Mouse (Mus musculus) CH12.LX (cell line): ENCODE results near the gene Cacna2d2. TPM values are rescaled to one million over a fixed set of nuclear protein-coding genes. Genes with fewer than 3 reads are reported as not detected.
A peak's percentile ranks its signal among the peaks of the same experiment; 100 is the strongest.

Experiments
- DNase-seq: peaks from one replicate; pipeline ENCODE4 v3.0.0-alpha.2; 2013; ENCODE audit errors: extremely low read depth
- H3K27ac ChIP-seq: 2 replicates; pipeline ENCODE4 v1.5.1; 2012; ENCODE audit warnings: low read depth, mild to moderate bottlenecking, control low read depth, moderate library complexity; ENCODE audit not compliant: insufficient read depth
- H3K27me3 ChIP-seq: replicated peaks from 2 replicates; pipeline ENCODE3; 2012; ENCODE audit warnings: inconsistent platforms
- H3K36me3 ChIP-seq, 2 experiments: replicated peaks in 1 of 2; 2 replicates each; pipeline versions ENCODE3 to v1.6.1; 2012; ENCODE audit warnings: inconsistent platforms in 1 of 2, low read length in 1 of 2, mild to moderate bottlenecking in 1 of 2, mixed read lengths in 1 of 2, moderate library complexity in 1 of 2; ENCODE audit not compliant: control insufficient read depth in 1 of 2, insufficient read depth in 1 of 2
- H3K4me1 ChIP-seq, 2 experiments: 2 replicates each; pipeline ENCODE4 v1.6.1; 2012; ENCODE audit warnings: inconsistent platforms in 1 of 2, moderate library complexity in 1 of 2; ENCODE audit not compliant: insufficient read depth in 2 of 2, control insufficient read depth in 1 of 2
- H3K4me2 ChIP-seq: 2 replicates; pipeline ENCODE4 v1.6.1; 2012; ENCODE audit warnings: low read depth, mild to moderate bottlenecking, control low read depth; ENCODE audit not compliant: poor library complexity, insufficient read depth, severe bottlenecking
- H3K4me3 ChIP-seq, 3 experiments: fragments of 150-350 bp in 1 of 3; sonication (generic) in 1 of 3; replicated peaks in 1 of 3; 2 replicates each; pipeline versions ENCODE3 to v1.5.1; 2011 to 2012; ENCODE audit warnings: low read depth in 2 of 3, low read length in 2 of 3, mild to moderate bottlenecking in 2 of 3, moderate library complexity in 2 of 3, control low read depth in 1 of 3, improper control_type of control experiment in 1 of 3, inconsistent platforms in 1 of 3, mixed read lengths in 1 of 3; ENCODE audit not compliant: poor library complexity in 1 of 3
- H3K79me2 ChIP-seq: replicated peaks from 2 replicates; pipeline ENCODE4 v1.6.1; 2012; ENCODE audit warnings: mild to moderate bottlenecking, moderate library complexity; ENCODE audit not compliant: control insufficient read depth, poor library complexity, insufficient read depth, severe bottlenecking; ENCODE audit errors: extremely low read depth
- H3K9ac ChIP-seq: 2 replicates; pipeline ENCODE4 v1.6.1; 2012; ENCODE audit warnings: low read depth, mild to moderate bottlenecking, control low read depth, moderate library complexity; ENCODE audit not compliant: insufficient read depth
- H3K9me3 ChIP-seq: replicated peaks from 2 replicates; pipeline ENCODE3; 2012; ENCODE audit warnings: low read length, inconsistent platforms, mixed read lengths
- CHD2 ChIP-seq: IDR thresholded peaks from 2 replicates; pipeline ENCODE4 v1.6.1; 2011; ENCODE audit warnings: low read length, improper control_type of control experiment
- E2F4 ChIP-seq: IDR thresholded peaks from 2 replicates; pipeline ENCODE4 v1.6.1; 2011; ENCODE audit warnings: low read depth, low read length, improper control_type of control experiment; ENCODE audit not compliant: insufficient replicate concordance
- GABPA ChIP-seq: IDR thresholded peaks from 2 replicates; pipeline ENCODE4 v1.6.1; 2012; ENCODE audit warnings: low read depth, low read length, improper control_type of control experiment, inconsistent platforms; ENCODE audit not compliant: insufficient replicate concordance
- JUN ChIP-seq: IDR thresholded peaks from 2 replicates; pipeline ENCODE4 v1.6.1; 2011; ENCODE audit warnings: low read depth, mild to moderate bottlenecking, low read length, improper control_type of control experiment, moderate library complexity; ENCODE audit not compliant: insufficient read depth
- MAX ChIP-seq: IDR thresholded peaks from 2 replicates; pipeline ENCODE4 v1.6.1; 2011; ENCODE audit warnings: low read length, improper control_type of control experiment
- MEF2A ChIP-seq: IDR thresholded peaks from 2 replicates; pipeline ENCODE4 v1.6.1; 2014; ENCODE audit warnings: low read depth, mild to moderate bottlenecking, inconsistent platforms, low read length, improper control_type of control experiment, borderline replicate concordance
- NELFE ChIP-seq: IDR thresholded peaks from 2 replicates; pipeline ENCODE4 v1.6.1; 2011; ENCODE audit warnings: low read depth, low read length, improper control_type of control experiment
- UBTF ChIP-seq: IDR thresholded peaks from 2 replicates; pipeline ENCODE4 v1.6.1; 2012; ENCODE audit warnings: low read depth, mild to moderate bottlenecking, inconsistent platforms, low read length, improper control_type of control experiment, moderate library complexity
- ZC3H11A ChIP-seq: IDR thresholded peaks from 2 replicates; pipeline ENCODE4 v1.6.1; 2012; ENCODE audit warnings: low read depth, mild to moderate bottlenecking, inconsistent platforms, low read length, improper control_type of control experiment
- ZKSCAN1 ChIP-seq: IDR thresholded peaks from 2 replicates; pipeline ENCODE4 v1.6.1; 2012; ENCODE audit warnings: low read depth, inconsistent platforms, low read length, improper control_type of control experiment, borderline replicate concordance
- ZMIZ1 ChIP-seq: IDR thresholded peaks from 2 replicates; pipeline ENCODE4 v1.6.1; 2012; ENCODE audit warnings: low read depth, mild to moderate bottlenecking, inconsistent platforms, low read length, improper control_type of control experiment
- ZNF384 ChIP-seq: IDR thresholded peaks from 2 replicates; pipeline ENCODE4 v1.6.1; 2012; ENCODE audit warnings: low read depth, low read length, improper control_type of control experiment, inconsistent platforms
- dilution Hi-C: fragments of 300-500 bp; cut with MboI; formaldehyde crosslinking; loops from 2 replicates; pipeline ENCODE4 v1.14.3; 2020; ENCODE audit warnings: low sequenced_read_pairs; ENCODE audit not compliant: extremely low pct_unique_long_range_greater_than_20kb, extremely low pct_ligation_motif_present
- in situ Hi-C: fragments of 300-500 bp; cut with MboI; formaldehyde crosslinking; loops from 3 replicates; pipeline ENCODE4 v1.14.3; 2019; ENCODE audit warnings: low sequenced_read_pairs, low pct_ligation_motif_present, low pct_unique_long_range_greater_than_20kb, mixed read lengths
- polyA plus RNA-seq: library from polyadenylated mRNA; unstranded; fragments of >175 nt; gene quantifications from 2 replicates; pipeline ENCODE4 v1.2.1, GENCODE M21; 2012; ENCODE audit warnings: low read depth; ENCODE audit not compliant: insufficient read length
- total RNA-seq, 2 experiments: library from RNA; depleted of rRNA; stranded (reverse); fragments of 300-350 nt in 1 of 2; fragments of >200 nt in 1 of 2; gene quantifications; 2 replicates each; pipeline ENCODE4 v1.2.3; 2012 to 2014

The Cacna2d2 gene
- total and polyA plus RNA-seq, 3 experiments = 0.04 TPM; not detected in 2

GRCm38 (mm10) chr9:107552690-107553393 lies 153.4 kb downstream of the Cacna2d2 start:
- no peaks in the 10 kb centered on the region for H3K9me3 ChIP-seq
- no peak overlapping the region; the same call in 1 of the 2 replicates for H3K4me2 ChIP-seq
- H3K79me2 ChIP-seq = peaks cover 29% of the 10 kb centered on the region
- DNase-seq = no peak
- H3K36me3 ChIP-seq = peaks cover 14 to 31% of the 10 kb centered on the region in 2 experiments
- no peak overlapping the region for H3K9ac ChIP-seq
- peaks cover 10 to 33% of the 10 kb centered on the region in 2 experiments for H3K4me1 ChIP-seq
- dilution Hi-C loops (no loop called here), in situ Hi-C loops (no loop called here)
- TF ChIP-seq MAX = no peak
- no peak for TF ChIP-seq ZNF384
- no peak for TF ChIP-seq ZC3H11A
- TF ChIP-seq GABPA = no peak
- TF ChIP-seq MEF2A = no peak
- TF ChIP-seq ZKSCAN1 = no peak
- TF ChIP-seq UBTF = no peak
- no peak for TF ChIP-seq JUN
- no peak for TF ChIP-seq ZMIZ1
- no peaks in the 10 kb centered on the region for H3K27me3 ChIP-seq
- peak overlapping the region in 1 of 3 experiments; percentile 81 for H3K4me3 ChIP-seq
- H3K27ac ChIP-seq = no peak overlapping the region

DNA sequence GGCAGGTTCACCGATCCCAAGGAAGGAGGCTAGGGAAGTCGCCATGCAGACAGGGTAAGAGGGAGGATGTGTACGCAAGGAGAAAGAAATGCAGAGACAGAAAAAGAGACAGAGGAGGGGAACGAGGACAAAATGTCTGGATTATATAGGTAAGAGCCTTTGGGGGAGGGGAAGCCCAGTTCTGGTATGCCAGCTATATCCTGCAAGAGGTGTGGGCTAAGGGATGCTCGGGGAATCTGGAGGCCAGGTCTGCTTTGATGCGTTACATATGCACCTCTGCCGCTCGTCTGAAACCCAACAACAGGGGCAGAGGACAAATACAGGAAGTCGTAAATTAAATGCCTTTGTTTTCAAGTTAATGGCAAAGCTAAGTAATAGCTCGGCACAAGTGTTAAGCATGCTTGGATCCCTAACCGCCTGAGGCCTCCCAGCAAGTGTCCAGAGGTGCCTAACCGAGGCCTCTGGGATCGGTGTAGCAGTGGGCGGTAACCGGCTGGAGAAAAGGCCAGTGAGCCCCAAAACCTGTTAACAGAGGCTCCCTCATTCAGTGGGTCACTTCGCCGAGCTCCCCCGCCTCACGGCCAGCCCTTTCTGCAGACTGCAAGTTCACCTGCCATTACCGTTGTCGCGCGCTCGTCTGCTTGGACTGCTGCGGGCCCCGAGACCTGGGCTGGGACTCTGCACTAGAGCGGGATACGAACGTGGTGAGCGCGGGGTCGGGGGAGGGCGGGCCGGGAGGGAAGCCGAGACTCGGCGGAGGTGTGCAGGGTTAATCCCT lies 154.3 kb downstream of the Cacna2d2 start:
- H3K4me2 ChIP-seq = peak overlapping the region; percentile 77
- peak overlapping the region; percentile 68 to 81 (median 69) for H3K4me3 ChIP-seq
- no peak overlapping the region for H3K27ac ChIP-seq
- no peak for DNase-seq
- in situ Hi-C loops = no loop called here
- peaks cover 21 to 40% of the 10 kb centered on the region in 2 experiments for H3K36me3 ChIP-seq
- H3K4me1 ChIP-seq = peaks cover 10 to 30% of the 10 kb centered on the region in 2 experiments
- no peaks in the 10 kb centered on the region for H3K27me3 ChIP-seq
- H3K9me3 ChIP-seq = no peaks in the 10 kb centered on the region
- peak overlapping the region; percentile 62 for H3K9ac ChIP-seq
- TF ChIP-seq ZNF384 (no peak), CHD2 (no peak), NELFE (no peak), E2F4 (no peak)
- H3K79me2 ChIP-seq = peaks cover 29% of the 10 kb centered on the region
- dilution Hi-C loops = no loop called here
